Mouse (Mus musculus) right cerebral cortex, postnatal 36 days (tissue): ENCODE measurements at regions not wholly inside any gene's neighbourhood (a gene's known extent, or its start where the extent isn't known, plus 50 kb on each side); places are given as distances from the start of the nearest gene placed in this dataset.
A peak's percentile ranks its signal among the peaks of the same experiment; 100 is the strongest.

Experiments
- DNase-seq, 2 experiments: peaks; one replicate each; pipeline ENCODE4 v3.0.0; 2022; ENCODE audit warnings: low spot score in 2 of 2, mixed read lengths in 1 of 2

DNA sequence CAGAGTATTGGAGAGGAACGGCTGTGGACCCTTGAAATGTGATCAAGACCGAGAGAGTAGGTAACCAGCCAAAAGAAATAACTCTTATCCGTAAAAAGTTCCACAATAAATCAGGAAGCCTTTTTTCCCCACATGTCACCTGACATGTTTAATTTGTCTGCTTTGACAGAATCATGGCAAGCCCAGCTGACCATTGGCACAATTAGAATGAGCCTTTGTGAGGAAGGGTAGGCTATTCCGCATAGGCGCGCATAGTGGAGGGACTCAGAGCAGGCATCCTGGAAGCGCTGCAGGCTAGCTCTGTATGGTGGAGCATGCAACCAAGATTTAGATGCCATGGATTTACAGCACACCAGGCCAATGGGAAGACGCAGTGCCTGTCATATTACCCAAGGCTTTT lies 316.5 kb upstream of the Npvf start:
- DNase-seq = no peak

DNA sequence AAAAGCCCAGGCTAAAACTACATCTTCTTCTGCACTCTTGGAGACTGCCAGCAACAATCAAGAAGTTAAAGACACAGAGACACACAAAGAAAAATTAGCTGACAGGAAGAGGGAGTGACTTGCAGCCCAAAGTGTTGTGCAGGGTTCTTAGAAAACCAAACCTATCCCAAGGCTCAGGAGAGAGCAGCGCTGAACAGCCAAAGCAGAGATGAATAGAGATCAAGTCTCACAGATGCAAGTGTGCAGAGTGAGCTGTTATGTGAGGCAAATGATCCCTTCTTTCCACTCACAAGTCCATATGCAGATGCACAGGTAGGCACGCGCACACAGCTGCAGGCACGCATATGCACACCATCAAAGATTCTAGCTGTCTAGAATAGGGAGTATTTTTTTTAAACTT lies 318.0 kb upstream of the Npvf start:
- no peak for DNase-seq

DNA sequence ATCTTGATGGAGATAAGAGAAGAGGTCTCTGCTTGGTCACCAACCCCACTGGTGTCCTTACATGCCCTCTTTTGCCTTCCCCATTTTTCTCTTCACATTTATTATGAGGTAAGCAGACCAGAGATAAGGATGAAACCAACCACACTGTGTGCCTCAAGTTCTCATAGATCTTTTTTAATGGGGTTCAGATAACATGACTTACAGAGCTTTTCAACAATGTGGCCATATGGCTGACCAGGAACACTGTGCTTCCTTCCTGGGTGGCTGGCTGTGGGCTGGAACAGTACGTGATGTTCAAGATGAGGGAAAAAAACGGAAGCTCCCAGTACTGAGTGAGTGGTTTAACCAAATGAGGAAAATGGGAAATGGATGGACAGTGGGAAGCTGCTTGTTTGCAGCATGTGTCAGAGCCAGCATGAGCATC lies 319.0 kb upstream of the Npvf start:
- peak in 1 of 2 experiments; percentile 6 for DNase-seq

DNA sequence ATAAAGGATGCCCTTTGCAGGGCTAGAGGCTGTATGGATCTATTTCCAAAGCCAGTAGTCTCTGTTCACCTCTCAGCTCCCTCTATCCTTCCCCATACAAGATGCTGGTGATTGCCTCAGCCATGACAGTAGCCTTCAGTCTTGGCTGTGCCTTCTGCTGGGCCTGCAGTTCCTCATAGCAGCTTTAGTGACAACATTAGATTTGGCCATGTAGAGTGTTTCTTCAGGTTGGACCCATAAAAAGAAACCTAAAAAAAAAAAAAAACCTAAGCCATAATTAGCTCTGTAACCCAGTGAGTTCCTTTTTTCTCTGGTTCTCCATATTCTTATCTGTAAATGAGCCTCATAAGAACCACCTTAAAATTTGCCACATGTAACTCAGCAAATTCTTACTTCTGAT lies 319.6 kb upstream of the Npvf start:
- no peak for DNase-seq

- no peak for DNase-seq
Observed at GRCm38 (mm10) chr6:50974961-50975360, 320.7 kb upstream of the Npvf start.

GRCm38 (mm10) chr6:50976973-50977372 lies 322.7 kb upstream of the Npvf start:
- DNase-seq = no peak

- DNase-seq = no peak
Observed at GRCm38 (mm10) chr6:50977381-50977780, 323.1 kb upstream of the Npvf start.

GRCm38 (mm10) chr6:50978016-50978415 lies 323.8 kb upstream of the Npvf start:
- no peak for DNase-seq

- no peak for DNase-seq
Observed at GRCm38 (mm10) chr6:50978571-50978970, 324.3 kb upstream of the Npvf start.

GRCm38 (mm10) chr6:50979764-50980163 lies 325.5 kb upstream of the Npvf start:
- DNase-seq = no peak

DNA sequence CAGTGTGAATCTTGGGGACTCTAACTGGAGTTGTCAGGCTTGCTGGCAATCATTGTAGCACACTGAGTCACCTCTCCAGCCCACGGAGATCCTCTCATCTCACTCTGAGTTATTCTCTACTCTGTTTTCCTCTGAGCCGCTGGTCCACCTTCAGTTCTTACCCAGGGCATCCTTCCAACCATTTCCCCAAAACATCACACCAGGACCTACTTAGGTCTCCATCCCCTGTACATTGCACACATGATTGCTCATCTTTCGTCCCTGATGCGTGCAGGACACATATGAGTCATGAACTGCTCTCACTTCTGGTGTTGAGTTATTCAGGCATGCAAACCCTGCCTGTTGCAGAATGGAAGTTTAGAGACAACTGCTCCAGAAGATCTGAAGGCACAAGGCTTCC lies 326.1 kb upstream of the Npvf start:
- no peak for DNase-seq

GRCm38 (mm10) chr6:50981702-50982309 lies 327.6 kb upstream of the Npvf start:
- DNase-seq = no peak

DNA sequence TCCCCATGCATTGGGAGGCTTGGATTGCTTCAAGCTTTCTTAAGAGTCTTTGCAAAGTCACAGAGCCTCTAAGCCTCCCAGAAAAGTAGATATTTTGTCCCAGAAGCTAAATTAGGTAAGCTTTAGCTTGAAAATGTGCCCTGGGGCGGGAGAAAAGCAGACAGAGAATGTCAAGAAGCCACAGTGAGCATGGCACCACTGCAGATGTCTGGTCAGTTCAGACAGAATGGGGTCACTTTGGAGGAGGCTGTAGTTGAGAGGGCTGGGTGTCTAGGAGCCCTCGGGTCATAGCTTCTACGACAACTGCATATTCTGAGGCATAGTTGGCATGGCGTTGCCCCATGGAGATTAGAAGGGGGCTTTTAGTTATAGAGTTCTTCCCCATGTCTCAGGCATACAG lies 328.6 kb upstream of the Npvf start:
- DNase-seq = no peak

- no peak for DNase-seq
Observed at GRCm38 (mm10) chr6:50983511-50984099, 329.4 kb upstream of the Npvf start.

DNA sequence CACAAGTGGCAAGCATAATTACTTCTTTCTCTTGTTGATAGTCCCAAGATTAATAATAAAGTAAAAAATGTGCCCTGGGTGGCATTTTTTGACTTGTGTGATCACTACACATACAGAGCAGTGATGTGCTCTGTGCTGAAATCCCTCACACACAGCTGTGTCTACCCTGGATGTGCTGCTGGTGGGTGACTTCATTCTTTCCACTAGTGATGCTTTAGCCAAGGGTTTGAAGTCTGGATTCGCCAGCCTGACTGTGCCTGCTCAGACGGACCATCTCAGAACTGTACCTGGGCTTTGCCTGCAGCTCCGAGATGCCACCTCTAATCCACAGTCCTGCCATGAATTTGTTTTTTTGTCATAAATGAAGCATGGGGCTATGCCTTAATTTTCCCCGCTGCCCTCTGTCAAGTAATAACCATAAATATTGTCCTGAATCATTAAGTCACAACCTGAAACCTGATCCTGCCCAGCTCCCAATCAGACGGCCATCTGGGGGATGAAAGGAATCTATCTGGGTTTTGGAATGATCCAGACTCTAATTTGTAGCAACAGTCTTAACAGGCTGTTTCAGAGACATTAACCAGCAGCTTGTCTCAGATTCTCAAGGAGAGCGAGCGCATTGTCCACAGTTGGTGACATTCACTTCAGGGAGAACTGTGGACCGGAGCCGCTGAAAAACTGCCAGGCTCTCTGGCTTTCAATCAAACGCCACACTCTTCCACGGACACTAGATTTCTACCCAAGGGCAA lies 330.1 kb upstream of the Npvf start:
- no peak for DNase-seq

DNA sequence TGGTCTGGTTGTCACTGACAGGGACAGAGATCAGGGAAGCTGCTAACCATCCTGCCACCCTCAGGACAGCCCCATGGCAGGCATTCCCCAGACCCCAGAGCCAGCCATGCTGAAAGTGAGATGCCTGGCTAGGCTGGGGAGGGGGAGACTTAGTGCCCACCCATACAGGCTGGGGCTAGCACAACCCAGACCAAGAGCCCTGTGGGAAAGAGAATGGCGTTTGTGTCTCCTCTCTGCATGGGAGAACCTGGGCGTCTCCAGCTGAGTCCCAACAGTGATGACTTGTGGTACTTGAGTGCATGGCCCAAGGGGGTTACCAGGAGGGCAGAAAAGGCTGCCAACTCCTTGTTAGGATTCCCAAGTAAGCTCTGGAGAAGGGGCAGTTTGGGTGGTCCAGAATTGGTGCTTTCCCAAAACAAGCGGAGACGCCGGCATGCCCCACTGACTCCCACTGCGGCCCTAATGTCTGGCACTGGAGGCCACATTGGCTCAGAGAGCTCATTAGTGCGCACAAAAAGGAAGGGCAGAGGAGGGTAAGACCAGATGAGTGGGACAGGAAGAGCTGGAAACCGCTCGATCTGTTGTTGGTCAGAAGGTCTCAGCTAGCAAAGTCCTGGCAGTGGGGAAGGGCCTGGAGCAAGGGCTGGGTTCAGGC lies 332.2 kb upstream of the Npvf start:
- DNase-seq = no peak

DNA sequence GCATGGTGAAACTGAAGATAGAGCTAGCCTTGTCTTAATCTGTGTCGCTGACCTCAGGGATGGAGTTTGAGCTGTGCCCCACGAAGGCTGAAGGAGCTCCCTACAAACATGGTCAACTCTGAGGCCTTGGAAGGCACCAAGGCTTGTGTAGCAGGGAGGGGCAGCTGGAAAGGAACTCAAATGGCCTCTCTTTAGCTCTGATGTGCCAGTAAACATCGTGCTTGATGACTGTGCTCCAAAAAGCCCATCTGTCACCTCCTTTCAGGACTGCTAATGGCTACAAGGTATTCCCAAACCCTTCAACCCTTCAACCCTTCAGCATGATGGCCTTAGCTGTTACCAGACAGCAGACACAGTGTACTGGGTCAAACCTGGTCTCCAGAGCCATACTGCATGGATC lies 334.3 kb upstream of the Npvf start:
- DNase-seq = no peak

- no peak for DNase-seq
Observed at GRCm38 (mm10) chr6:50991528-50992125, 337.4 kb upstream of the Npvf start.

- no peak for DNase-seq
Observed at GRCm38 (mm10) chr6:50993952-50994351, 339.7 kb upstream of the Npvf start.

GRCm38 (mm10) chr6:51002713-51003112 lies 348.5 kb upstream of the Npvf start:
- no peak for DNase-seq

DNA sequence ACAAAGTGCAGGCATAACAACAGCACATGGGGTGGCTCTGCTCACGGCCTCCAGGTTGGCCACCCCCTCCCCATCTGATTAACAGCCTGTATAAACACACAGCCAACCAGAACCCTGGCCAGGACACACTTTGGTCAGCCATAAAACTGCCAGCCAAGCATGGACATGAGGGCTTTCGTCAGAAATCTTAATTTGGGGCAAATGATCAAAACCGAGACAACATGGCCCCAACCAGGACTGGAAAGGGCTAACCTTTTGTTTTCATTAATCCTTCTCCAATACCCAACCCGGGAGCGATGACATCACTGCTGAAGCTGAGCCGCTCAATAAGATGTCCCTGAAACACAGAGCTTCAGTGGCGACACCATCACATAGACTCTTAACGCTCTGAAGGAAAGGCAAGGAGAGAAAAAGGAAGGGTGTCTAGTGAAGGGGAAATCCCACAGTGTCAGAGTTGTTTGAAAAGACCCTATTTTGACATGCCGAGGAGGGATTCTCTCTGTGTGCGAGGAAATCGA lies 351.9 kb upstream of the Npvf start:
- no peak for DNase-seq
